Mouse (Mus musculus) stomach, postnatal 0 days (tissue): Measurements from ENCODE around the gene Utf1.

Experiments
- CTCF ChIP-seq: IDR thresholded peaks from 2 replicates; pipeline ENCODE4 v1.5.1; 2016; ENCODE audit warnings: antibody characterized with exemption, low read depth, mild to moderate bottlenecking, moderate library complexity
- EP300 ChIP-seq: optimal IDR thresholded peaks from 2 replicates; pipeline ENCODE3; 2016; ENCODE audit warnings: antibody characterized with exemption

GRCm38 (mm10) chr7:139980778-139981177, 37.2 kb downstream of the Utf1 start:
- no peak for TF ChIP-seq CTCF
- TF ChIP-seq EP300: no peak
